Mouse (Mus musculus) liver, embryonic 14.5 days (tissue): ENCODE data around the gene Zfp719.

ENCODE experiments used
- CTCF ChIP-seq: IDR thresholded peaks from 2 replicates; pipeline ENCODE4 v1.5.1; 2016; ENCODE audit warnings: antibody characterized with exemption, low read depth, control low read depth
- EP300 ChIP-seq: IDR thresholded peaks from 2 replicates; pipeline ENCODE4 v1.6.1; 2016; ENCODE audit warnings: antibody characterized with exemption, low read depth

GRCm38 (mm10) chr7:43633940-43634339 lies 54.5 kb downstream of the Zfp719 start:
- TF ChIP-seq CTCF = no peak
- TF ChIP-seq EP300 = no peak
